Mouse (Mus musculus) embryo, embryonic 11.5 days (tissue): ENCODE data around the gene Ddb2.

ENCODE experiments used
- DNase-seq: peaks from one replicate; pipeline ENCODE4 v3.0.0-alpha.2; 2012; ENCODE audit warnings: low read depth, low spot score

The Ddb2 gene

GRCm38 (mm10) chr2:91236601-91237510 lies at the start of gene Ddb2:
TSS of gene Ddb2 (minus strand) at chr2:91236982.
- DNase-seq, result peak; percentile 90

GRCm38 (mm10) chr2:91285885-91286505 lies 49.2 kb upstream of the Ddb2 start:
- peak; percentile 63 for DNase-seq

- DNase-seq, result no peak
Observed at GRCm38 (mm10) chr2:91284375-91285199, 47.8 kb upstream of the Ddb2 start.

DNA sequence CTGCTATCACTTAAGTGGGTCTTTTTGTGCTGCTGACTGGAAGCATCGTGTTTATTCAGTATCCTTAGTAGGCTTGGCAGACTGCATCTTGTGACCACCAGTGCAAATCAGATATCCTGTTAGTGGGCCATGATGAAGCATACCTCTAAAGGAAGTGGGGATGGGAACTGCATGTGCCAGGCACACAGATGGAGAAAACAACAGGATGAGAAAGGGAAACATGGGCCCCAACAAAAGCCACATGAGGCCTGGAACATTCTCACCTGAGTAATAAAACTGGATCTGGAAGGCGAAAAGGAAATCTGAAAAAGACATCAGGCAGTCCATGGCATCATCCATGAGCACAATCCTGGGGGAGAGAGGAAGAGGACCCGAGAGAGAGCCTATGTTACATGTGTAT lies 47.2 kb upstream of the Ddb2 start:
- no peak for DNase-seq

DNA sequence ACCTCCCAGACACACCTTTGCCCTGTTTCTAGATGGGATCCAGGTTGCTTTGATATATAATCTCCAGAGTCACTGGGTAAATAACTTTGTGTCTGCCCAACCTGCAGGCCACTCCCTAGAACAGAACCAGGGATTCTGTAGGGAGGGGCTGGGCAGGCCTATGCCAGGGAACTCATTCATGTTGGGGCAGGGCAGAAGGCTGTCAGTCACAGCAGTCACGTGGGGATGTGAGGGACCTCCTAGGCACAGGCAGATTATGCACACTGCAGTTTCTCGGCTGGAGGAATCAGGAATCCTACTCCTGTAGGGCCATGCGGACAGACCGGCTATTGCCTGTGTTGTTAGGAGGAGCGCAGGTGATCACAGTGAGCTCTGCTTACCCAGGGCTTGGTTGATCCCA lies 44.6 kb upstream of the Ddb2 start:
- no peak for DNase-seq

DNA sequence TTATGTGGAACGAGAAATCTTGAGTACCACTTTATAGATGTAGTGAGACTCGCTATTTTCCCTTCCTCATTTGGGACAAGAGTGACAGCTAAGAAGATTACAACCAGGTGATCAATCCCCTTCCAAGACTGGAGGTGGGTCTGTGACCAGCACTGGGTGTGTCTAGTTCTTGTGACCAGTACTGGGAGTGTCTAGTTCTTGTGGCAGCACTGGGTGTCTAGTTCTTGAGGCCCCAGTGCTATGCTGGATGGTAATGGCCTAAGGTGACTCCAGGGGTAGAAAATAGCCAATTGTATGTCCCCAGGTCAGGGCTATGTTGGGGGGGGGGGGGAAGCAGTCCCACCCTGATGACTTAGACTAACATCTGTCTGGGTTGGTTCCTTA lies 42.6 kb upstream of the Ddb2 start:
- DNase-seq, result no peak

- DNase-seq, result peak; percentile 57
Observed at GRCm38 (mm10) chr2:91278749-91279371, 42.1 kb upstream of the Ddb2 start.

GRCm38 (mm10) chr2:91269687-91270133 lies 32.9 kb upstream of the Ddb2 start:
- DNase-seq, result no peak

DNA sequence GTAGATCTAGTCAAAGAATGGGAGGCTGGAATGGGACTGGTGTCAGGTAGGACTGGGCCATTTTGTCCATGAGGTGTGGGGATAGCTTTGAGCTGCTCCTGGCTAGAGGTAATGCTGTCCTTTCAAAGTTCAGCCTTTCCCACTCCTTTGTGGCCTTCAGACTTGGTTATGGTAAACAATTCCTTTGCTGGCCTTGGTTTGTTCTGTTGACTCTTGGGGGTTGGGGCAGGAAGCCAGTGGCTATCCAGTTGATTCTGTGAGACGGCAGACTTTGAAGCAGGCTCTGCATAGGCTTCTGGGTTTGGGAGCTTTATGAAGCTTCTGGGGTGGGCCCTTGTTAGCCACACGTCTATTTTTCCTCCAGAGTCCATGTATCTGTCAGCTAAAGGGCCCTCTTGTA lies 31.9 kb upstream of the Ddb2 start:
- DNase-seq, result no peak

DNA sequence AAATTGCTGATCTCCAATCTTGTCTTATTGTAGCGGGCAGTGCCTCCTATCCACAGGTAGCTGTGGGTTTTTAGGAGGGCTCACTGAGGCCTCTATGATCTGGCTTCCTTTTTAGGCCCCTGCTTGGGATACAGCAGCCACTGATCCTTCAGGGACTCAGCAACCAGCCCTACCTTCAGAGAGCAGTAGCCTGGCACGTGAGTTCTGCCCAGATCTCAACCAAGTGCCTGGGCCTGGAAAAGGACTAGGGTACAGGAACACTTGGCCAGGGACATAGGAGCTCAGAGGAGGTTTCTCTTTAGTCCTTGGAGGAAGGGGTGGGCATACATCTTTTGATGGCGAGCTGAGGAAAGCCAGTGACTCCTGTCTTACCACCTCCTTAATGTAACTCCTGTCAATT lies 31.3 kb upstream of the Ddb2 start:
- no peak for DNase-seq

- peak; percentile 96 for DNase-seq
Observed at GRCm38 (mm10) chr2:91264711-91265681, 28.2 kb upstream of the Ddb2 start, which contains the start of gene Arfgap2. TSS of gene Arfgap2 (plus strand) at chr2:91264974.

DNA sequence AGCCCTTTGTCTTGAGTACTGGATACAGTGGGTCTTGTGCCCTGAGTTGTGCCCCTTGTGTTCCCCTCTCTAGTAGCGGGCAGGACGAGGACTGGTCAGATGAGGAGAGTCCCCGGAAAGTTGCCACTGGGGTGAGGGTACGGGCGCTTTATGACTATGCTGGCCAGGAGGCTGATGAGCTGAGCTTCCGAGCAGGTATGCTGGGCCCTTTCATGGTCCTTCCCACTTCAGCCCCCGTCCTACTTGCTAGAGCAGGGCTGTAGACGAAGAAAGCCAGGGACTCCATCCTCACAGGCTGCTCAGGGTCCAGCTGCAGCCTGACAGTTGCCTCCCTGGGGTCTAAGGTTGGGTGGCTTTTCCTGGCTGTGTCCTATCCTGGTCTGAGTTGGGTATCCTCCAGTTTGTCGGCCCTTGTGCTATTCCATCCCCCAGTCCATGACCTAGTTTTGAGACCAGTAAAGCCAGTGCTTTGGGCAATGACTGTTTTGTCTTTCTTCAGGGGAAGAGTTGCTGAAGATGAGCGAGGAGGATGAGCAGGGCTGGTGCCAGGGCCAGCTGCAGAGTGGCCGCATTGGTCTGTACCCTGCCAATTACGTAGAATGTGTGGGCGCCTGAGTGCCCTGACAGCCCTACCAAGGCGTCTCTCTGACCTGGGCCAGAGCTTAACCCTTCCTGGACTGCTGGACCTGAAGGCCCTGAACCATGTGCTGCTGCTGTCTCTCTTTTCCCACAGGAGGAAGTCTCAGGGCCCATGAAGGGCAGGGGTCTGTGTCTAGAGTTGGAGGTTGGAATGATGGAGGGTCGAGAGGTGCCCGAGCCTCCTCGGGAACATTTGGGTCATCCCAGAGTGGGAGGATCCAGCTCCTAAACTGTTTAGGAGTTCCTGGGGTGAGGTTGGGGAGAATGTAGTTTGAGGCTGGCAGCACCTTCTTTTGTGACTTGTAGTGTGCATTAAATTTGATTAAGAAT lies 27.2 kb upstream of the Ddb2 start:
- no peak for DNase-seq

DNA sequence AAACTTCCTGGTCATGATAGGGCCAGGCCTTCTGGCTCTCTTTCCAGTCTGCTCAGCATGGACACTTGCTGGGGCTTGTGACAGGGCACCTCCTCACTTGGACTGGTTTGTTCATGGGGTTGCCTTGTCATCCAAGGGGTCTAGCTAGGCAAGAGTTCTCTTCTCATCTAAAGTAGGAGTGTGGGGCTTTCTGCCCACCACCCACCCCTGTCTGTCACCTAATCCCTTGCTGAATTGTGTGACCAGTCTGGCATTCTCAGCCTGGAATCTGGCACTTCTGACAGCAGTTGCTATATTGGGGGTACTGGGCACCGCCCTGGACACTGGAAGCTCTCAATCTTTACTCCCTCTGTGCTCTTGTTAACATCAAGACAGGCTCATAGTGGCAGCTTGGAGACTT lies 22.7 kb upstream of the Ddb2 start:
- DNase-seq, result no peak

DNA sequence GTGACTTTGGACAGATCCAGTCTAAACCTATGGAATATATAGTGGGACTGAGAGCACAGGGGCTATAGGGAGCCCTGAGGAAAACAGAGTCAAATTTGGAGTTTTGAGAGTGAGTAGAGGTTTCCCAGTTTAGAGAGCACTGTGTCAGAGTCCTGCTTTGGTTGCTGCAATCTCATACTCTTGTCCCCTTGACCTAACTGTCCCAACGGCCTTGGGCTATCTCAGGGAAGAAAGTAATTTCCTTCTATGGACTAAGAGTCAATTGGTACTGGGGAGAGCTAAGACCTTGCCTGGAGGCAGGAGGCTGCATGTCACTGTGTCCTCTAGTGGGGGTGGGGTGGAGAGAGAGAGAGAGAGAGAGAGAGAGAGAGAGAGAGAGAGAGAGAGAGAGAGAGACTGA lies 22.0 kb upstream of the Ddb2 start:
- DNase-seq, result no peak

DNA sequence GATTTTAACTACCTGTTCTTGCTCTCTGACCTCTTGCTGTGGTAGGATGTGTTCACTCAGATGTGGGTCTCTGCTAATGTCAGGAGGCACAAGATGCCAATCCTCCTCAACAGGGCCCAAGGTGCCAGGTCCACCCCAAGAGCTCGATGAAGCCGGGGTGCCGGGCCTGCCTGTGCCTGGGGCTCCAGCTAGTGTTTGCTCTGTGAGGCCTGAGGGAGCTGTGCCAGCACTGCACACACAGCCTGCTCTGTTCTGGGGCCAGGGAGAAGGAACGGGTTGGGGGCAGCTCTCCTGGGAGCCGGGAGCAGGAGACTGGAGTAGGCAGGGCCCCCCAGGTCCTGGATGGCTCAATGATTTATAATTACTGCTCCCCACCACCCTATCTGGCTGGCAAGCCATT lies 21.3 kb upstream of the Ddb2 start:
- DNase-seq, result no peak

DNA sequence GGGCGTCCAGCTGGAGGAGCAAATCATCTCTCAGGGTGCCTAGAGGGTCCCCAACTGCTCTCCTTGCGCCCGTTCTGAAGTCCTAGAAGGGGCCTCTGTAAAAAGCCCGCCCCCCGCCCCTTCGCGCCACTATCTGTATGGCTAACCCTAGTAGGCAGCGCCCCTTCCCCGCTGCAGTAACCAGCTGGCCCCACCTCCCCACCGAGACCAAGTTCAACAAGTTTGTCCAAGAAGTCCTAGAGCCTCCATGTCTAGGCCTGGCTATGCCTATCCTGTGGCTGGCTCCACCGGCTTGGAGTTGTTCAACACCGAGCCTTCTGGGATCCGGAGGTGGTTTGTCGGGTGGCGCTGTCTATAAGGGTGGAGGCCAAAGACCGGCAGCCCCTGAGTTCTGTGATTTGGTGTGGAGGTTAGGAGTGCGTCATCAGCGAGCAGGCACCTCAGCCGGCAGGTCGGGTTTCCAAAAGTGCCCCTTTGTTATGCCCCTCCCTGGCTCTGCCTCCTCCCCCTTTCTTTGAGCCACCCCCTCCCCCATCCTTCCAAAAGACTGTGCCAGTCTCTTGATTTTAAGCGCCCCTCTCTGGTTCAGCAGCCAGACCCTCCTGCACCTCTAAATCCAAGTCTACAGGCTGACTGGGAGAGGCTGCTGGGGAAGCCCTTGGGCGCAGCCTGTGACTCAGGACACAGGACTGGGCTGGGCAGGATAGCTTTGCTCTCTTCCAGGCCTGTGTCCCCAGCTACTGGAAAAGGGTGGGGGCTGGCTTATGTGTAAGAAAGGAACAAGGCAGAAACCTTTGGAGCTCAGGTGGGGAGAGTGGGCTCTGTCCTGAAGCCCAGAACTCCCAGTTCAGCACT lies 20.6 kb upstream of the Ddb2 start:
- DNase-seq, result peak; percentile 52

DNA sequence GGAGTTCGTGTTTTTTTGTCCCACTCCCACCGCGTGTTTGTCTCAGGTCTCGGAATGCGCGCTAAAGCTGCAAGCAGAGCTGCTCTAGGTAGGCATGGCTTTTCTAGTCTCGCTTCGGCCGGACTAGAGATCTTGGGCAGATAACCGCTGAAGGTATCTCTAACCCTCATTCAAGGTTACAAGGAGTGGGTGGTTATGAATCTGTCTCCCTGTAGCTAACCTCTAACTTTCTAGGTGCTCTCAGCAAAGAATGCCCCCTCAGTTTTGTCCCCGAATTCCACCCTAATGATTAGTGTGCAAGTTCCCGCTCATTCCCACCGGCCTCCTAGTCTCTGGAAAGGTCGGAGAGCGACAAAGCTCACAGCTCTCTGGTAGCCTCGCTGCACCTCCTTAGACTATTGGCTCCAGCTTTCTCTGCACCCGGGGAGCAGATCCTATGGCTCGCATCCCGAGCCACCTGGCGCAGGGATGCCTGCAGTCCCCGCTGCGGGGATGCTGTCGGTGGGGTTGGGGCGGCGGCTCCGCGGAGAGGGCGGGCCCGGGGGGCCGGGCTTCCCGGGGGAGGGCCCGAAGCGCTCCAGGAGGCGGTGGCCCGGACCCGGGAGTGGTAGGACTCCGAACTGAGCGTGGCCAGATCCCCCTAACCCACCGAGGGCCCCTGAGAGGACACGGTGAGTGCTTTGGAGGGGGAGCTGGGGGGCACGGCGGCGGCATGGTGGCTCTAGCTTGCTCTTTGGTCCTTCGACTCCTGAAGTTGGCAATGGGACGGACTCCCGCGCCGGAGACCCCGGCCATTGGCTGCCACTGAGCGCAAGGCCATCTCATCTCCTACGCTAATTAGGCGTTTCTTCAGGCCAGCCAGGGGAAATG lies 19.7 kb upstream of the Ddb2 start:
- DNase-seq, result no peak
